Mouse (Mus musculus): ENCODE results near the gene 4930556J24Rik. TPM values are rescaled to one million over a fixed set of nuclear protein-coding genes. Genes with fewer than 3 reads are reported as not detected.

Gene 4930556J24Rik
- total RNA-seq, 2 experiments from 2014 or later, result not detected

GRCm38 (mm10) chr11:3902516-3902915 lies 74.1 kb downstream of the 4930556J24Rik start:
- intact Hi-C loops (cut with DNase I), result no loop called here
- no peak for DNase-seq (ENCODE audit: low spot score in 2 of 2)

GRCm38 (mm10) chr11:3900296-3900695 lies 76.3 kb downstream of the 4930556J24Rik start:
- no peak for DNase-seq (ENCODE audit: low spot score in 2 of 2)
- intact Hi-C loops (cut with DNase I), result no loop called here

GRCm38 (mm10) chr11:3895933-3896332 lies 80.6 kb downstream of the 4930556J24Rik start:
- no peak for DNase-seq (ENCODE audit: low spot score in 2 of 2)
- intact Hi-C loops (cut with DNase I), result loop anchor here (1.0 kb wide), 1 partner anchor 17 kb away; no protein-coding TSS in a partner anchor

- DNase-seq (ENCODE audit: low spot score in 2 of 2), result no peak
- intact Hi-C loops (cut with DNase I), result loop anchor here (1.0 kb wide), 1 partner anchor 18 kb away; no protein-coding TSS in a partner anchor
These were observed 81.1 kb downstream of the 4930556J24Rik start for GRCm38 (mm10) chr11:3895458-3895857.

- intact Hi-C loops (cut with DNase I), result loop anchor here (1.0 kb wide), 1 partner anchor 19 kb away; no protein-coding TSS in a partner anchor
- peak; percentile 96 to 99 for DNase-seq (ENCODE audit: low spot score in 2 of 2)
These were observed 81.9 kb downstream of the 4930556J24Rik start, which contains the start of the genes 4921536K21Rik and Dusp18 for GRCm38 (mm10) chr11:3894406-3895281. Gene 4921536K21Rik, minus strand, starts transcription at chr11:3895098. Gene Dusp18, plus strand, starts transcription at chr11:3895240.

GRCm38 (mm10) chr11:3893970-3894369 lies 82.6 kb downstream of the 4930556J24Rik start:
- intact Hi-C loops (cut with DNase I), result no loop called here
- no peak for DNase-seq (ENCODE audit: low spot score in 2 of 2)

Other genes with a start within 250 kb of the 4930556J24Rik start
- 100 to 1,000 TPM; 133 TPM for gene Osbp2, start 112.9 kb downstream of the 4930556J24Rik start, total RNA-seq (2021)
- gene 4921536K21Rik, start 81.7 kb downstream of the 4930556J24Rik start, total RNA-seq (2021), result under 1 TPM; 0.25 to 0.39 TPM
- 10 to 100 TPM; 28.8 to 32.5 TPM for gene Dusp18, start 81.5 kb downstream of the 4930556J24Rik start, total RNA-seq (2021)
- gene Slc35e4, start 62.1 kb downstream of the 4930556J24Rik start, total RNA-seq (2021), result 10 to 100 TPM; 17.9 to 20.5 TPM
- 10 to 100 TPM; 19.6 to 20.4 TPM for gene Tcn2, start 44.6 kb downstream of the 4930556J24Rik start, total RNA-seq (2021)
- gene Pes1, start 12.8 kb downstream of the 4930556J24Rik start, total RNA-seq (2021), result 10 to 100 TPM; 38.5 to 41.5 TPM
- 10 to 100 TPM; 13.2 to 15.5 TPM for gene Gal3st1, start 6.9 kb upstream of the 4930556J24Rik start, total RNA-seq (2021)
- under 1 TPM in 1 of 2 experiments, not detected in 1; 0.21 TPM for gene Sec14l4, start 54.7 kb upstream of the 4930556J24Rik start, total RNA-seq (2021)
- 1 to 10 TPM in 1 of 2 experiments, under 1 TPM in 1; 0.60 to 1.3 TPM for gene Sec14l3, start 88.1 kb upstream of the 4930556J24Rik start, total RNA-seq (2021)
- gene Mtfp1, start 118.7 kb upstream of the 4930556J24Rik start, total RNA-seq (2021), result 100 to 1,000 TPM in 1 of 2 experiments, 10 to 100 TPM in 1; 92.3 to 104 TPM
- gene Sec14l2, start 146.6 kb upstream of the 4930556J24Rik start, total RNA-seq (2021), result 10 to 100 TPM; 35.6 to 35.8 TPM
- 10 to 100 TPM; 28.2 to 31.4 TPM for gene Rnf215, start 158.4 kb upstream of the 4930556J24Rik start, total RNA-seq (2021)
- 10 to 100 TPM; 14.9 to 17.7 TPM for gene Ccdc157, start 183.5 kb upstream of the 4930556J24Rik start, total RNA-seq (2021)
- 10 to 100 TPM; 68.6 to 73.1 TPM for gene Sf3a1, start 183.6 kb upstream of the 4930556J24Rik start, total RNA-seq (2021)
- gene Tbc1d10a, start 210.0 kb upstream of the 4930556J24Rik start, total RNA-seq (2021), result 10 to 100 TPM; 34.5 to 35.6 TPM
- gene Castor1, start 241.4 kb upstream of the 4930556J24Rik start, total RNA-seq (2021), result 1 to 10 TPM; 3.9 to 6.1 TPM

Measured in left cerebral cortex, postnatal 25 days (tissue).